Mouse (Mus musculus) hematopoietic stem cell, adult 5-6 weeks (primary cell): Measurements from ENCODE around the gene Gm45837. TPM values are rescaled to one million over a fixed set of nuclear protein-coding genes. Genes with fewer than 3 reads are reported as not detected.

Experiments
- ATAC-seq, 2 experiments: fragments of 125-278 bp in 1 of 2; replicated peaks in 1 of 2; 2 replicates each; pipeline ENCODE4 v1.8.0; 2016 to 2017; ENCODE audit warnings: inconsistent platforms in 2 of 2, mild to moderate bottlenecking in 2 of 2, moderate number of reproducible peaks in 2 of 2, low read depth in 1 of 2, moderate TSS enrichment in 1 of 2; ENCODE audit not compliant: low FRiP score in 2 of 2, poor library complexity in 2 of 2, severe bottlenecking in 2 of 2, insufficient read depth in 1 of 2, low TSS enrichment in 1 of 2
- total RNA-seq: library from RNA; stranded (forward); fragments of 172-1452, 232-1000 nt; gene quantifications from 2 replicates; pipeline ENCODE4 v1.2.3, GENCODE M21; 2017

Gm45837 gene
- total RNA-seq, 1 experiment from 2014 or later, result 12.1 TPM

- peak; percentile 58 to 86 for ATAC-seq
Measured at GRCm38 (mm10) chr7:101503351-101503750, 92.7 kb downstream of the Gm45837 start.

GRCm38 (mm10) chr7:101503803-101504202 is 93.1 kb downstream of the Gm45837 start:
- peak; percentile 39 to 48; a peak in 2 of 4 replicates for ATAC-seq

GRCm38 (mm10) chr7:101504507-101504906 is 93.8 kb downstream of the Gm45837 start:
- ATAC-seq, result peak; percentile 60 to 62

- no peak for ATAC-seq
Measured at GRCm38 (mm10) chr7:101509212-101509611, 98.5 kb downstream of the Gm45837 start.

DNA sequence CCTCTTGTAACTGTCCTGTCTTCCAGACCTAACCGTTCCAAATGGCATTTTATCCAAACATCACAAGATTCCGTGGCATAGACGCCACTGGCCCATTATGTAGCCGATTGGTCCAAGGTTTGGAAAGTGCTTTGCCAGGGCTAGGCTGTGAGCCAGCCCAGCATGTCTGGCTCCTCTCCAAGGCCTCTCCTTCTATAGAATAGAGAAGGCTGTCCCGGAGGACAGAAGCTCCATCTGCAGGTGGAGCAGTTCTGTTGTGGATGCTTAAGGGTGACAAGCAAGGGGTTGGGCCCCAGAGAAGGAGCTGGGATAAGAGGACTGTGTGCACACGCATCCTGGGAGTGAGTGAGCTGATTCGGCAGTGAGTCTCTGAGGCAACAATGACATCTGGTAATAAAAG is 103.0 kb downstream of the Gm45837 start:
- no peak for ATAC-seq

GRCm38 (mm10) chr7:101514768-101515167 is 104.1 kb downstream of the Gm45837 start:
- ATAC-seq, result no peak

- ATAC-seq, result no peak
Measured at GRCm38 (mm10) chr7:101515295-101515694, 104.6 kb downstream of the Gm45837 start.

DNA sequence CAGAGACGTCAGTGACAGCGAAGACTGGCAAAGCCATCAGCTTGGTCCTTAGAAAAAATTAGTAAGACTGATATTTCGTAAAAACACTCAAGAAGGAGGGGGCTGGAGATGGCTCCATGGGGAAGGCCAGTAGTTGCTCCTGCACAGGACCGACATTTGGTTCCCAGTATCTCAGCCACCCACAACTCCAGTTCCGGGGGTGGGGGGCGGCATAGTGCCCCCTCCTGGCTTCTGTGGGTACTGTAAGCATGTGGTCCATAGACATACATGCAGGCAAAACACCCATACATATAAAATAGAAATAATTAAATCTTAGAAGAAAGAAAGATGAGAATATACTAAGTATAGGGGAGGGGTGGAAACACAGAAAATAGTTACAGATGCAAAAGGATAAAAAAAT is 105.8 kb downstream of the Gm45837 start:
- ATAC-seq, result no peak

DNA sequence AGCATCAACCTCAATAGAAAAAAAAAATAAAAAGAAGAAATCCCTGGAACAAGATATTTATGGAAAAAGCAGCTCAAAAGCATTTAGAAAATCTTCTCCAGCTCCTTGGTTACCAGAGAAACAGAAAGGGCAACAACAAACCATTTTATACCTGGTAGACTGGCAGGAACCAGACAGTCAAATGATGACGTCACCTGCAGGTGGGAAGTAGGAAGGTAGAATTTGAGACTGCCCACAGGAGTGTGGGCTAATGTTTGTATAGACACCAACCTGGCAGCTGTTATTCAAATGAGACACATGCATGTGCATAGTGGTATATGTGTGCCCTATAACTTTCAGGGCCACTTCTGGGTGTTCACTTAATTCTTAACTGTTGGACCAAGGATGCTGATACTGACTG is 111.0 kb downstream of the Gm45837 start:
- ATAC-seq, result no peak

GRCm38 (mm10) chr7:101523205-101523604 is 112.5 kb downstream of the Gm45837 start:
- no peak for ATAC-seq

DNA sequence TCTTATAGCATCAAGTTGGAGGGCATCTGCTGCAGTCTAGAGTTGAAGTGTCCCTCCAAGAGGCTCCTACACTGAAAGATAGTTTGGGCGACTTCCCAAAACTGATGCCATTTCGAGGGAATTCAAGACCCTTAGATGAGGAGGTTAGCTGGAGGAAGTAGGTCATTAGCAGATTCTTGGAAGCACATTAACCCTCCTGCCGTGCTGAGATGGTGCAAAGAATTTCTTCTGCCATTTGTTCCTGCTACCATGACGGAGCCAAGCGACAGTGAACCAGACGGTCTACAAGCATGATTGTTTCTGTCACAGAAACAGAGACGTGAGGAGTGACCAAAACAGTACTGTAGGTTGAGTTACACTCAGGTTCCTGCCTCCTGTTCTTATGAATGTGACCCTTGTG is 115.8 kb downstream of the Gm45837 start:
- ATAC-seq, result no peak

DNA sequence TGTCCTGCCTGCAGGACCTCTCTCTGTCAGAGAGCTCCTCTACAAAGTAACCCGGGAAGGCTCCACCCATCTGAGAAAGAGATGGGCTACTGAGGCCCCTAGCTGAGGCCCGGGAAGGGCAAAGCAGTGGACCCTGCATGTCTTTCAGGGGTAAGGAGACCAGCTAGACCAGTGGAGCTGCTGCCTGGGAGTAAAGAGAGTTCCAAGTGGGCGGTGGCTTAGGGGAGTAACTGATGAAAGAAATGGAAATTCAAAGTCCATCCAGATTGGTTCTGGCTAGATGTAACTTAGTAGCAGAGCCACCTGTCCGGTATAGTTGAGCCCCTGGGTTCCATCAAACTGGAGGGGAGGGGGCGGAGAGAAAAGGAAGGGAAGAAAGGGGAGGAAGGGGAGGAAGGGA is 123.7 kb downstream of the Gm45837 start:
- ATAC-seq, result no peak

GRCm38 (mm10) chr7:101535102-101535501 is 124.4 kb downstream of the Gm45837 start:
- no peak for ATAC-seq

GRCm38 (mm10) chr7:101535517-101535916 is 124.8 kb downstream of the Gm45837 start:
- ATAC-seq, result no peak

- 0 out of 4 replicates have a peak, but pooled peaks have one; percentile 15 to 31 for ATAC-seq
Measured at GRCm38 (mm10) chr7:101537541-101537940, 126.9 kb downstream of the Gm45837 start.

GRCm38 (mm10) chr7:101538141-101538933 is 127.7 kb downstream of the Gm45837 start:
- ATAC-seq, result peak in 1 of 2 experiments; percentile 33; a peak in 2 of 4 replicates

DNA sequence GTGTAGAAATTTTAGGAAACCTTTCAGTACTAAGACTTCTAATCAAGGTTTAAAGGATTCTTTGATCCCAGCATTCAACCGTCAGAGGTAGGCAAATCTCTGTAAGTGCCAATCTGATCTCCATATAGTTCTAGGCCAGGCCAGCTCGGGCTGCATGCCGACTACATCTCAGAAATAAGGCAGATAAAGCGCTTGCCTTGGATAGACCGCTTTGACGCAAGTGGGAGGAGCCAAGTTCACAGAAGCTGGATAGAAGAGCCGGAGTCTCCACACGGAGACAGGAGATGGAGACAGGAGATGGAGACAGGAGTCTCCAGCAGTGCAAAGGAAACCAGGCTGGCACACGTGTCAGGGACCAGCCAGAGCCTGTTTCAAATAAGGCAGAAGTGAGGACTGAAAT is 129.1 kb downstream of the Gm45837 start:
- ATAC-seq, result no peak

GRCm38 (mm10) chr7:101540684-101541083 is 130.0 kb downstream of the Gm45837 start:
- ATAC-seq, result peak; percentile 71 to 77

DNA sequence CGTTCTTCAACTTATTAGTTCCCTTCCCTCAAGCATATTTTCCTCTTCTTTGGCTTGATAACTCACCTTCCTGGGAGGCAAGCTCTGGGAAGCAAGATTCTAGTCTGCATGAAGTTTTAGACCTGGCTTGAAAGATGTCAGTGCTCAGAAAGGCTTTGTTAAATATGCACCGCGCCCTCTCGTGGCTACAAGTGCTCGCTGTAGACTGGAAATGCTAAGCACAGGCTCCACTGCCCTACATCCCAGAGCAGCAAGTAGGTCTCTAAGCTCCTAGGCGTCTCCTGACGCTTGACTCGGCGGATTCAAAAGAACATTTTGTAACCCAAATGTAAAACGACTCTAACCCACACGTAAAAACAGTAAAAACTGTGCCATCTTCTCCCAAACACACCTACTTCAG is 130.4 kb downstream of the Gm45837 start:
- ATAC-seq, result peak; percentile 46 to 56; a peak in 1 of 4 replicates
